Comparison of ENCODE assay signal across 8 mouse cellular contexts in the genomic region with DNA sequence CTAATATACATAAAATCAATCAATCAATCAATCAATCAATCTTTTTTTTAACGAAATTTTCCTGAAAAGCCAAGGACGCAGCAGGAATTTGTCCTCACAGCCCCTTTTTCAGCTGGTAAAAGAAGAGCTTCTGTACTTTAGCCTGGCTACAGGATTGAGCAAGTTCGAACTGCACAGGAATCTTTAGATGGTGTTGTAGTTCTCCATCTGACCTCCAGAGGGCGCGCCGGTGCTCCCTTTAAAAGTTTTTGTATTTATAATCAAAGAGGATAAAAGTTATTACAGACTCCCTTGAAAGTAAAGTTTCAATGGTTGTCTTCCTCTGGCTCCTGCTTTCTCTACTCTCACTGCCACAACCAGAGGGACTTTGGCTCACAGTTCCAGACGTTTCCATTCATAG. TPM values are rescaled to one million over a fixed set of nuclear protein-coding genes. Genes with fewer than 3 reads are reported as not detected.
A peak's percentile ranks its signal among the peaks of the same experiment; 100 is the strongest.
DNase-seq lines count a peak whose midpoint lies in the region; ATAC-seq and TF ChIP-seq lines count a peak whose summit lies in the region.

No protein-coding gene starts in this region.

- no peak overlapping the region for H3K27ac ChIP-seq in midbrain, embryonic 10.5 days (replicated peaks)
- no peak overlapping the region for H3K27ac ChIP-seq in midbrain, embryonic 13.5 days
- H3K27ac ChIP-seq in liver, embryonic 14.5 days, result no peak overlapping the region

- no peaks in the 10 kb centered on the region for H3K36me3 ChIP-seq in midbrain, embryonic 10.5 days
- no peaks in the 10 kb centered on the region for H3K36me3 ChIP-seq in midbrain, embryonic 13.5 days
- no peaks in the 10 kb centered on the region for H3K36me3 ChIP-seq in liver, embryonic 14.5 days (replicated peaks; ENCODE audit: control insufficient read depth, insufficient read depth, low read depth)

- peak; percentile 79 for TF ChIP-seq CTCF in liver, embryonic 14.5 days (IDR thresholded peaks at IDR 0.05; ENCODE audit: low read depth)

- ATAC-seq in midbrain, embryonic 13.5 days, result no peak
- ATAC-seq in liver, embryonic 14.5 days (ENCODE audit: insufficient read depth), result no peak
- ATAC-seq in granulocyte monocyte progenitor cell, adult 5-6 weeks (replicated peaks; ENCODE audit: poor library complexity, severe bottlenecking), result no peak

- no peak overlapping the region for H3K4me2 ChIP-seq in midbrain, embryonic 13.5 days (replicated peaks)
- H3K4me2 ChIP-seq in liver, embryonic 14.5 days (ENCODE audit: low read depth), result no peak overlapping the region

- no peak for TF ChIP-seq EP300 in liver, embryonic 14.5 days (IDR thresholded peaks at IDR 0.05; ENCODE audit: low read depth)

- H3K9me3 ChIP-seq in midbrain, embryonic 10.5 days (replicated peaks), result no peaks in the 10 kb centered on the region
- H3K9me3 ChIP-seq in midbrain, embryonic 13.5 days, result no peaks in the 10 kb centered on the region
- H3K9me3 ChIP-seq in liver, embryonic 14.5 days (ENCODE audit: control insufficient read depth, low read length), result no peaks in the 10 kb centered on the region

- H3K4me3 ChIP-seq in midbrain, embryonic 10.5 days, result no peak overlapping the region
- no peak overlapping the region for H3K4me3 ChIP-seq in midbrain, embryonic 13.5 days (replicated peaks)
- no peak overlapping the region for H3K4me3 ChIP-seq in liver, embryonic 14.5 days (ENCODE audit: insufficient read depth in 1 of 2, low read depth in 2 of 2, low read length in 2 of 2)

- 12% methylated on average over 7 of the region's 7 CpGs for WGBS in midbrain, embryonic 10.5 days
- 14% methylated on average over 7 of the region's 7 CpGs for WGBS in midbrain, embryonic 13.5 days
- WGBS in liver, embryonic 14.5 days (ENCODE audit: insufficient replicate concordance), result 7% methylated on average over 7 of the region's 7 CpGs

- no peak overlapping the region for H3K9ac ChIP-seq in midbrain, embryonic 13.5 days (replicated peaks)
- no peak overlapping the region for H3K9ac ChIP-seq in liver, embryonic 14.5 days (replicated peaks)

- no peaks in the 10 kb centered on the region for H3K27me3 ChIP-seq in midbrain, embryonic 10.5 days (ENCODE audit: low read depth, poor library complexity, severe bottlenecking)
- no peaks in the 10 kb centered on the region for H3K27me3 ChIP-seq in midbrain, embryonic 13.5 days
- H3K27me3 ChIP-seq in liver, embryonic 14.5 days (ENCODE audit: control insufficient read depth, insufficient read depth, low read length), result no peaks in the 10 kb centered on the region

- peak; percentile 44 for DNase-seq in midbrain, embryonic 10.5 days (ENCODE audit: low spot score)
- DNase-seq in ZHBTc4 (ENCODE audit: low read depth, low spot score), result peak; percentile 70
- DNase-seq in cerebellum, postnatal 25 days, result peak; percentile 54 to 67
- DNase-seq in induced T-regulatory cell, adult 2 months (ENCODE audit: low read depth), result peak; percentile 77
- DNase-seq in liver, embryonic 14.5 days (ENCODE audit: low read depth in 3 of 3, low spot score in 3 of 3), result peak in 1 of 3 experiments; percentile 26
- DNase-seq in right cerebral cortex, postnatal 14 days, result peak; percentile 71

- 0 out of 2 replicates have a peak, but pooled peaks cover 3% of the 10 kb centered on the region for H3K4me1 ChIP-seq in midbrain, embryonic 10.5 days
- no peaks in the 10 kb centered on the region for H3K4me1 ChIP-seq in midbrain, embryonic 13.5 days (replicated peaks)
- H3K4me1 ChIP-seq in liver, embryonic 14.5 days (replicated peaks; ENCODE audit: control insufficient read depth in 2 of 2, insufficient read depth in 2 of 2, low read length in 1 of 2), result peaks cover 0 to 12% of the 10 kb centered on the region in 2 experiments; a peak in 2 of 4 replicates

RNA-seq across cellular contexts. Expression of a gene that starts 22.6 kb away (rescaled TPM):
- 767 and 805 TPM in 2 replicates for polyA plus RNA-seq in midbrain, embryonic 10.5 days (2016; fragmentation: Nextera tagmentation; extraction: Ambion mirVana)
- polyA plus RNA-seq in midbrain, embryonic 13.5 days (2015; fragmentation: Nextera tagmentation; extraction: Ambion mirVana), result 654 and 688 TPM in 2 replicates
- 208 and 340 TPM in 2 replicates for polyA plus RNA-seq in liver, embryonic 14.5 days (2012; rRNA removed)
- polyA plus RNA-seq in liver, embryonic 14.5 days (2014; fragmentation: Nextera tagmentation; extraction: Ambion mirVana), result 633 and 662 TPM in 2 replicates
- total RNA-seq in granulocyte monocyte progenitor cell, adult 5-6 weeks (2014; fragmentation: Nextera tagmentation), result 410 and 536 TPM in 2 replicates
- 307 and 413 TPM in 2 replicates for total RNA-seq in granulocyte monocyte progenitor cell, adult 5-6 weeks (2017)

RNA-seq across cellular contexts. Expression of a gene that starts 22.7 kb away (rescaled TPM):
- 22.3 and 27.2 TPM in 2 replicates for polyA plus RNA-seq in midbrain, embryonic 10.5 days (2016; fragmentation: Nextera tagmentation; extraction: Ambion mirVana)
- 20.7 and 21.8 TPM in 2 replicates for polyA plus RNA-seq in midbrain, embryonic 13.5 days (2015; fragmentation: Nextera tagmentation; extraction: Ambion mirVana)
- polyA plus RNA-seq in liver, embryonic 14.5 days (2012; rRNA removed), result 1.9 and 3.5 TPM in 2 replicates
- polyA plus RNA-seq in liver, embryonic 14.5 days (2014; fragmentation: Nextera tagmentation; extraction: Ambion mirVana), result 9.6 and 10.4 TPM in 2 replicates
- total RNA-seq in granulocyte monocyte progenitor cell, adult 5-6 weeks (2014; fragmentation: Nextera tagmentation), result 11.4 and 12.2 TPM in 2 replicates
- 2.2 and 4.5 TPM in 2 replicates for total RNA-seq in granulocyte monocyte progenitor cell, adult 5-6 weeks (2017)

RNA-seq across cellular contexts. Expression of a gene that starts 24.5 kb away (rescaled TPM):
- 6.6 and 7.4 TPM in 2 replicates for polyA plus RNA-seq in midbrain, embryonic 10.5 days (2016; fragmentation: Nextera tagmentation; extraction: Ambion mirVana)
- polyA plus RNA-seq in midbrain, embryonic 13.5 days (2015; fragmentation: Nextera tagmentation; extraction: Ambion mirVana), result 6.0 and 6.2 TPM in 2 replicates
- 31.1 and 39.5 TPM in 2 replicates for polyA plus RNA-seq in liver, embryonic 14.5 days (2012; rRNA removed)
- polyA plus RNA-seq in liver, embryonic 14.5 days (2014; fragmentation: Nextera tagmentation; extraction: Ambion mirVana), result 73.9 and 75.7 TPM in 2 replicates
- total RNA-seq in granulocyte monocyte progenitor cell, adult 5-6 weeks (2014; fragmentation: Nextera tagmentation), result 1.3 TPM in 1 of 2 replicates, not detected in the other
- total RNA-seq in granulocyte monocyte progenitor cell, adult 5-6 weeks (2017), result 0.65 TPM in 1 of 2 replicates, not detected in the other
